Comparison of ENCODE assay signal across 7 mouse cellular contexts in genomic region chr3:156560766-156561165, GRCm38 (mm10). TPM values are rescaled to one million over a fixed set of nuclear protein-coding genes. Genes with fewer than 3 reads are reported as not detected.
DNase-seq lines count a peak whose midpoint lies in the region; ATAC-seq and TF ChIP-seq lines count a peak whose summit lies in the region.

No protein-coding gene starts in this region.

- TF ChIP-seq EP300 in liver, embryonic 14.5 days (IDR thresholded peaks at IDR 0.05; ENCODE audit: low read depth) = no peak

- peaks cover 30% of the 10 kb centered on the region for H3K4me1 ChIP-seq in forebrain, embryonic 13.5 days
- H3K4me1 ChIP-seq in heart, embryonic 16.5 days (ENCODE audit: control insufficient read depth, insufficient read depth, low read length) = peaks cover 3% of the 10 kb centered on the region; the same call in 1 of the 2 replicates
- no peaks in the 10 kb centered on the region for H3K4me1 ChIP-seq in liver, embryonic 14.5 days (replicated peaks; ENCODE audit: control insufficient read depth in 2 of 2, insufficient read depth in 2 of 2, low read length in 1 of 2)
- H3K4me1 ChIP-seq in neural tube, embryonic 14.5 days (ENCODE audit: control insufficient read depth, insufficient read depth, low read length) = no peaks in the 10 kb centered on the region; the same call in 1 of the 2 replicates

- peak; percentile 90 for ATAC-seq in forebrain, embryonic 13.5 days
- peak; percentile 82 for ATAC-seq in heart, embryonic 16.5 days (replicated peaks; ENCODE audit: extremely low read depth, insufficient read depth, low FRiP score)
- no peak for ATAC-seq in liver, embryonic 14.5 days (ENCODE audit: insufficient read depth)
- peak; percentile 89 for ATAC-seq in neural tube, embryonic 14.5 days (ENCODE audit: low read depth)

- H3K4me2 ChIP-seq in forebrain, embryonic 13.5 days = peak overlapping the region; percentile 90
- H3K4me2 ChIP-seq in heart, embryonic 16.5 days (ENCODE audit: low read depth, low read length) = peak overlapping the region; percentile 85
- H3K4me2 ChIP-seq in liver, embryonic 14.5 days (ENCODE audit: low read depth) = peak overlapping the region; percentile 18
- peak overlapping the region; percentile 76 for H3K4me2 ChIP-seq in neural tube, embryonic 14.5 days (ENCODE audit: low read depth, low read length)

- H3K27ac ChIP-seq in forebrain, embryonic 13.5 days = peak overlapping the region; percentile 97
- H3K27ac ChIP-seq in heart, embryonic 16.5 days (ENCODE audit: low read length) = 0 out of 2 replicates have a peak overlapping the region, but pooled peaks have one; percentile 41
- no peak overlapping the region for H3K27ac ChIP-seq in liver, embryonic 14.5 days
- peak overlapping the region; percentile 92 for H3K27ac ChIP-seq in neural tube, embryonic 14.5 days (ENCODE audit: low read depth, low read length)

- no peaks in the 10 kb centered on the region for H3K9me3 ChIP-seq in forebrain, embryonic 13.5 days (replicated peaks)
- H3K9me3 ChIP-seq in heart, embryonic 16.5 days (replicated peaks; ENCODE audit: control insufficient read depth, low read length) = no peaks in the 10 kb centered on the region
- H3K9me3 ChIP-seq in liver, embryonic 14.5 days (ENCODE audit: control insufficient read depth, low read length) = no peaks in the 10 kb centered on the region
- no peaks in the 10 kb centered on the region for H3K9me3 ChIP-seq in neural tube, embryonic 14.5 days (ENCODE audit: control insufficient read depth, low read length)

- H3K27me3 ChIP-seq in forebrain, embryonic 13.5 days = no peaks in the 10 kb centered on the region
- H3K27me3 ChIP-seq in heart, embryonic 16.5 days (ENCODE audit: control insufficient read depth, insufficient read depth, low read length) = peaks cover 31% of the 10 kb centered on the region
- H3K27me3 ChIP-seq in liver, embryonic 14.5 days (ENCODE audit: control insufficient read depth, insufficient read depth, low read length) = peaks cover 30% of the 10 kb centered on the region
- no peaks in the 10 kb centered on the region for H3K27me3 ChIP-seq in neural tube, embryonic 14.5 days (ENCODE audit: control insufficient read depth, insufficient read depth, low read length)

- DNase-seq in cerebellum, adult 11 months = peak; percentile 90
- peak; percentile 50 to 57 for DNase-seq in kidney, postnatal 36 days
- no peak for DNase-seq in liver, embryonic 14.5 days (ENCODE audit: low read depth in 3 of 3, low spot score in 3 of 3)
- peak; percentile 46 for DNase-seq in urinary bladder, postnatal 25 days (ENCODE audit: low spot score)

- WGBS in forebrain, embryonic 13.5 days = under 1% methylated on average over 27 of the region's 27 CpGs
- under 1% methylated on average over 27 of the region's 27 CpGs for WGBS in heart, embryonic 16.5 days
- WGBS in liver, embryonic 14.5 days (ENCODE audit: insufficient replicate concordance) = under 1% methylated on average over 27 of the region's 27 CpGs
- WGBS in neural tube, embryonic 14.5 days = under 1% methylated on average over 27 of the region's 27 CpGs

- no peaks in the 10 kb centered on the region for H3K36me3 ChIP-seq in forebrain, embryonic 13.5 days (ENCODE audit: poor library complexity, severe bottlenecking)
- no peaks in the 10 kb centered on the region for H3K36me3 ChIP-seq in heart, embryonic 16.5 days (ENCODE audit: control insufficient read depth, insufficient read depth)
- no peaks in the 10 kb centered on the region for H3K36me3 ChIP-seq in liver, embryonic 14.5 days (replicated peaks; ENCODE audit: control insufficient read depth, insufficient read depth, low read depth)
- H3K36me3 ChIP-seq in neural tube, embryonic 14.5 days (ENCODE audit: control insufficient read depth, insufficient read depth, low read length) = no peaks in the 10 kb centered on the region

- peak overlapping the region; percentile 69 for H3K9ac ChIP-seq in forebrain, embryonic 13.5 days
- H3K9ac ChIP-seq in heart, embryonic 16.5 days (ENCODE audit: low read length) = peak overlapping the region; percentile 26; the same call in 1 of the 2 replicates
- H3K9ac ChIP-seq in liver, embryonic 14.5 days (replicated peaks) = no peak overlapping the region
- H3K9ac ChIP-seq in neural tube, embryonic 14.5 days (replicated peaks; ENCODE audit: low read depth, low read length) = peak overlapping the region; percentile 52

- TF ChIP-seq CTCF in liver, embryonic 14.5 days (IDR thresholded peaks at IDR 0.05; ENCODE audit: low read depth) = no peak

- peak overlapping the region; percentile 72 for H3K4me3 ChIP-seq in forebrain, embryonic 13.5 days
- peak overlapping the region; percentile 52 for H3K4me3 ChIP-seq in heart, embryonic 16.5 days (ENCODE audit: low read length)
- H3K4me3 ChIP-seq in liver, embryonic 14.5 days (ENCODE audit: insufficient read depth in 1 of 2, low read depth in 2 of 2, low read length in 2 of 2) = peak overlapping the region; percentile 28 to 56; a peak in 3 of 4 replicates
- H3K4me3 ChIP-seq in neural tube, embryonic 14.5 days (ENCODE audit: low read depth, low read length) = peak overlapping the region; percentile 50

RNA-seq across cellular contexts. Expression of gene Negr1, which starts 0.8 kb away (rescaled TPM):
- polyA plus RNA-seq in forebrain, embryonic 13.5 days (2015; fragmentation: Nextera tagmentation; extraction: Ambion mirVana) = 22.5 and 26.6 TPM in 2 replicates
- polyA plus RNA-seq in heart, embryonic 16.5 days (2015; fragmentation: Nextera tagmentation; extraction: Ambion mirVana) = 1.2 and 1.3 TPM in 2 replicates
- 0.03 and 0.05 TPM in 2 replicates for polyA plus RNA-seq in liver, embryonic 14.5 days (2012; rRNA removed)
- polyA plus RNA-seq in liver, embryonic 14.5 days (2014; fragmentation: Nextera tagmentation; extraction: Ambion mirVana) = not detected in 2 replicates
- 37.5 and 47.7 TPM in 2 replicates for polyA plus RNA-seq in neural tube, embryonic 14.5 days (2014; fragmentation: Nextera tagmentation; extraction: Ambion mirVana)

Comparison
In these comparisons a context has a peak if more than half of its experiments do, and no peak if none do; other contexts are left out.
1. DNase-seq: peak in cerebellum, adult 11 months (single experiment), kidney, postnatal 36 days (2 of 2) and urinary bladder, postnatal 25 days (single experiment); none in liver, embryonic 14.5 days (0 of 3).
2. H3K4me2 ChIP-seq: peak in every context shown above with its lines; median percentile 90 in forebrain, embryonic 13.5 days; 85 in heart, embryonic 16.5 days; 76 in neural tube, embryonic 14.5 days; 18 in liver, embryonic 14.5 days.
3. RNA of gene Negr1, which starts 0.8 kb away (polyA plus RNA-seq): 37.5 to 47.7 TPM in neural tube, embryonic 14.5 days and 22.5 to 26.6 TPM in forebrain, embryonic 13.5 days; 1.2 to 1.3 TPM in heart, embryonic 16.5 days and 0.03 to 0.05 TPM in liver, embryonic 14.5 days; every median in the first group is over 10 times any median in the second.
4. Peak in every context shown above with its lines, with median percentiles within 50 percentile points of each other: H3K4me3 ChIP-seq.